Mouse (Mus musculus) stomach, adult 2 months (tissue): ENCODE measurements around the gene Mllt6. TPM values are rescaled to one million over a fixed set of nuclear protein-coding genes. Genes with fewer than 3 reads are reported as not detected.

Experiments used
- polyA plus RNA-seq: library from polyadenylated mRNA; depleted of rRNA; stranded (reverse); fragments of >200 nt; gene quantifications from 2 replicates; pipeline ENCODE4 v1.2.3, GENCODE M21; 2012; rRNA removed

Gene Mllt6
- polyA plus RNA-seq = 17.2 and 18.0 TPM in 2 replicates

DNA sequence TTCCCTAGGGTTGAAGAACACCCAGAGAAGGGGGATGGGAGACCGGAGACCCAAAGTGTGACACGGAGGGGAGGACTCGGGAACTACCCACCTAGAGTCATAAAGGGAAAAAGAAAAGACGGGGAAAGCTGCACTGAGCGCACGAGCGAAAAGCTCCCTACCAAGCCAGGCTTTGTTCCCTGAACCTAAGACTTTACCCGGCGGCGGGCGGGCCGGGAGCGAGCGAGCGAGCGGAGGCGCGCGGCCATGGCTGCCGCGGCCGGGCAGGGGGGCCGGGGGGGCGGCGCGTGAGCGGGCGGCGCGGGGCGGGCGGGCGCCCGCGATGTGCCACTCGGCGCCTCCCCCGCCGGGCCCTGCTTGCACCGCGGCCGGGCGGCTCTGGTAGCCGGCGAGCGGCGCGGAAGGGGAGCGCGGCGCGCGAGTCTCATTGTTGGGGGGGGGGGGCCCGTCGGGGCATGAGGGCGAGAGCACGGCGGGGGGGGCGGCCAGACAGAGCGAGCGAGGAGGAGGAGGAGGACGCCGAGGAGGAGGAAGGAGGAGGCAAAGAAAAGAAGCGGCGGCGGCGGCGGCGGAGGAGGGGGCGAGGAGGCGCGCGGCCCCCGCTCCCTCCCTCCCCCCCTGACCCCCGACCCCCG is at the start of gene Mllt6:
Gene Mllt6, plus strand, starts transcription at position 522 of the 635 bp plus-strand sequence.

DNA sequence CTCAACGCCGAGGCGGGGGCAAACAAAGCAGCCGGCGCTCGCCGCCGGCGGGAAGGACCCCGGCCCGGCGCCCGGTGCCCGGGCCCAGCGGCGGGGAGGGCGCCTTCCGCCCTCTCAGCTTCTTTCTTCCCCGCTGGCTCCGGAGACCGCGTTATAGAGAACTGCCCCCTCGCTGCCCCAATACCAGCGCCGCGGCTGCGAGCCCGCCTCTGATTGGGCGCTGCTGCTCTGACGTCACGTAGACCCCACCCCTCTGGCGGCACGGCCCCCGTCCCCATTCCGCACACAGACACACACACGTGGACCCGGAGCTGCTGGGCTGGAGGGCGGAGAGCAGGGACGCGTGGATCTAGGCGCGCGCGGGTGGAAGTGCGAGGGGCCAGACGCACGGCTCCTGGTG is 33.6 kb upstream of the Mllt6 start, which contains the start of gene Epop:
Gene Epop, minus strand, starts transcription at position 127 of the 400 bp plus-strand sequence.

DNA sequence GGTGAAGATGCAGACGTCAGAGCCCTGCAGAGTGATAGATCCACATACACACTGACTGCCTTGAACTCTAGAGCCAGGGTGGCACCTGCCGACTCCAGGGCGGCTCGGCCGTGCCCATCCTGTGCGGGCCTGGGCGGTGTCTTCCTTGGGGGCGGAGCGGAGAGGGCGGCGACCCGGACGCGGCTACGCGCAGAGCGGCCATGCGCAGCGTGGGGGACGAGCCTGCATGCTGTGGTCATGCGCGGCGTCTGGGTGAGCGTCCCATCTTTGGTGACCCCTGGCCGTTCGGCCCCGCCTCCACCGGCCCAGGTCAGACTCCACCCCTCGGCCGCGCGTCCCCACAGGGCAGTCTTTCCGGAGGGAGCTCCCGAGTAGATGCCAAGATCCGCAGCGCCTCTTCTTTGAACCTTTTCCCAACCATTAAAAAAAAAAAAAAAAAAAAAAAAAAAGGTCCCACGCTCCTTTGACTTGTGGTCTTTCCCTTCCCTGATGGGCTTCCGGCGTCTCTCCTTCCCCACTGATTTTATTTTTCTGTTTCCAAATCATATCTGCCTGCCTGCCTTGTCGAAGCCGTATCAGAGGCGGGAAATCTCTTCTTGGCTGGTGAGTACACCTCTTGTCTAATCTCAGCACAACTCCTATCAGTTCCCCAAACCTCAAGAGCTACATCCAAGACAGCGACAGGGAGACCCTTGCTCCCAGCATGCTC is 22.6 kb downstream of the Mllt6 start, which contains the start of gene Cisd3:
Gene Cisd3, plus strand, starts transcription at position 214 of the 709 bp plus-strand sequence.

GRCm38 (mm10) chr11:97700003-97700745 is 37.0 kb downstream of the Mllt6 start, which contains the start of gene Pcgf2:
Gene Pcgf2, minus strand, starts transcription at chr11:97700497.

GRCm38 (mm10) chr11:97703039-97703826 is 40.0 kb downstream of the Mllt6 start, which contains the start of gene Psmb3:
Gene Psmb3, plus strand, starts transcription at chr11:97703399.

Other genes starting within 250 kb of the Mllt6 start
- 16.7 and 28.1 TPM in 2 replicates for gene Arhgap23, start 247.9 kb upstream of the Mllt6 start, polyA plus RNA-seq
- gene 4933428G20Rik, start 163.1 kb upstream of the Mllt6 start, polyA plus RNA-seq = not detected in 2 replicates
- 1.3 and 1.5 TPM in 2 replicates for gene Srcin1, start 87.2 kb upstream of the Mllt6 start, polyA plus RNA-seq
- 10.8 and 47.3 TPM in 2 replicates for gene Epop, start 33.7 kb upstream of the Mllt6 start, polyA plus RNA-seq
- gene Cisd3, start 22.4 kb downstream of the Mllt6 start, polyA plus RNA-seq = 20.8 and 28.9 TPM in 2 replicates
- gene Pcgf2, start 37.1 kb downstream of the Mllt6 start, polyA plus RNA-seq = 61.2 and 61.9 TPM in 2 replicates
- gene Psmb3, start 40.0 kb downstream of the Mllt6 start, polyA plus RNA-seq = 154 and 171 TPM in 2 replicates
- 3.1 and 4.2 TPM in 2 replicates for gene Pip4k2b, start 81.3 kb downstream of the Mllt6 start, polyA plus RNA-seq
- gene Cwc25, start 103.1 kb downstream of the Mllt6 start, polyA plus RNA-seq = 1.8 and 1.9 TPM in 2 replicates
- gene 1700001P01Rik, start 112.5 kb downstream of the Mllt6 start, polyA plus RNA-seq = not detected in 2 replicates
- gene Rpl23, start 119.0 kb downstream of the Mllt6 start, polyA plus RNA-seq = 11.0 and 11.8 TPM in 2 replicates
- gene Lasp1, start 135.6 kb downstream of the Mllt6 start, polyA plus RNA-seq = 129 and 134 TPM in 2 replicates
- gene B230217C12Rik, start 177.4 kb downstream of the Mllt6 start, polyA plus RNA-seq = 0.18 and 0.49 TPM in 2 replicates
- 0.14 TPM in 1 of 2 replicates, not detected in the other for gene Fbxo47, start 220.7 kb downstream of the Mllt6 start, polyA plus RNA-seq